Mouse (Mus musculus) B cell, adult 62 days (primary cell): ENCODE results near the gene Prcd. TPM values are rescaled to one million over a fixed set of nuclear protein-coding genes. Genes with fewer than 3 reads are reported as not detected.

Source experiments
- total RNA-seq: library from RNA; stranded (reverse); gene quantifications from 4 replicates; pipeline ENCODE4 v1.2.4, GENCODE M21; 2023

Prcd gene
- total RNA-seq, result not detected in 4 replicates

DNA sequence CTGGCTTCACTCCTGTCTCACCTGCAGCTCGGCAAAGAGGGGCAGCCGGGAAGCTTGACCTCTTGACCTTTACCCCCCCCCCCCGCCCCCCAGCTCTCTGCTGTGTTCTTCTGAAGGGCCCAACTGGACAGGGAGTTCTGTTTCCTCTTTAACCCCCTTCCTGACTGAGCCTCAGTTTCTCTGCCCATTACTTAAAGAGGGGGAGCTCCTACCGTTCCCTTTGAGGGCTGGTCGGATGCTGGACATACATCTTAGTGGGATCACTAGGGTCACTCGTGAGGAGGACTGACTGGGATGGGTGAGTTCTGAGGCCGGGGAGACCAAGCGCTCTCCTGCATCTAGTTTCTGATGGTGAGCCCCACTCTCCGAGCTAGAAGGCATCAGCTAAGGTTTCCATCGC, at the start of gene Prcd:
Gene Prcd (plus strand): TSS at position 301 of the 400 bp plus-strand sequence.

DNA sequence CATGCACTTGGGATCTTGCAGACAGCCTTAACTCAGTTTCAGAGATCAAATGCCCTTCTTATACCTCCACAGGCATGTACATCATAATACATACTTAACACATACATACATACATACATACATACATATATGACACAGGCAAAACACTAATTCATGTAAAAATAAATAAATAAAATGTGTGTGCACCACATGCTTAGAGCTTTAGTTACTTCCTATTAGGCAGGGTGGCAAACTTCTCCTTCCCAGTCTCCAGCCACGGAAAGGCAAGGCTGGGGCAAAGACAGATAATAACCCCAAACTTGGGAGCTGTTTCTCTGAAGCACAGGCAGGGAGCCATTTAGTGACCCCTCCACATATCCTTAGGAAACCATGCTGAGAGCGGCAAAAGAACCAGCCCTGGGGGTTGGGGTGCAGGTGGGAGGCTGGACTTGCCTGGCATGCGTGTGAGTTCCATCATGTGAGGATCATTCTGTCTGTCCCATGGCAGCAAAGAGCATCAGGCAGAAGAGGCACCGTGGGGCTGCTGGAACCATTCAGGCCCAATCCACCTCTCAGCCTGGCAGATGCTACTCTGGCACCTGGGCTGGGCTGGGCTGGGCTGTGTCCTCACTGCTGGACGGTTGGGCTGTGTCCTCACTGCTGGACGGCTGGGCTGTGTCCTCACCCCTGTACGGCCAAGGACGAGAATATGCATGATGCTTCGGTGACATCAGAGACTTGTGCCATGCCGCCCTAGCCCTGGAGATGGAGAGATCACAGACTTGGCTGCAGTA, 26.8 kb upstream of the Prcd start, which contains the start of gene Rhbdf2:
Gene Rhbdf2 (minus strand): TSS at position 721 of the 773 bp plus-strand sequence.

DNA sequence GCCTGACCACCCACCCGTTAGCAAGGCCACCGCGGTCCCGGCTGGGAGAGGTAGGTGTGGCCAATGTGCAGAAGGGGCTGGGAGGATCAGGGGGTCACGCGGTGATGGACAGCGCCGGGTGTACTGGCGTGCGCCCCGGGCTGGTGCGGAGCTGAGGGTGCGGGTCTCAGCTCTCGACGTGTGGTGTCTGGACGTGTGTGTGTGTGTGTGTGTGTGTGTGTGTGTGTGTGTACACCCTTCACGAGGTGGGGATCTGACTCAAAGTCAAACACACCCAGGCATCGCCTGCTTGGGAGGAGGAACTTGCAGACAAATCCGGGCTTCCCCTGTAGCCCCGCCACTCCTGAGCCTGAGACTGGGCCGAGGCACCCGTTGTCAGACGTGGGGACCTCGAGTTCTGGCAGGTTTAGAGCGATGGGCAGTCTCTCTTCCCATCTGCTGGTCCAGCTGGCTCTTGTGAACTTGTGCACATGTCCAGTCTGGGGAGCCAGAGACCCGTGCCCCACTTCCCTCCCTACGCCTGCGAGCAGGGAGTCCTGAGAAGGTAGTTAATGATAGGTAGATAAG, 1.0 kb downstream of the Prcd start, which contains the start of gene Cygb:
Gene Cygb (minus strand): TSS at position 59 of the 567 bp plus-strand sequence.

Other genes with a start within 250 kb of the Prcd start
- 45.1 to 57.7 TPM (median 48.2 TPM) in 4 replicates for gene Rnf157, start 240.5 kb upstream of the Prcd start, total RNA-seq
- 75.7 to 83.7 TPM (median 81.5 TPM) in 4 replicates for gene Ubald2, start 219.4 kb upstream of the Prcd start, total RNA-seq
- not detected in 4 replicates for gene Qrich2, start 187.3 kb upstream of the Prcd start, total RNA-seq
- 78.9 to 96.3 TPM (median 86.4 TPM) in 4 replicates for gene Prpsap1, start 159.3 kb upstream of the Prcd start, total RNA-seq
- gene Sphk1, start 122.6 kb upstream of the Prcd start, total RNA-seq, result 0.24 to 0.78 TPM (median 0.37 TPM) in 4 replicates
- gene Ube2o, start 72.1 kb upstream of the Prcd start, total RNA-seq, result 20.7 to 31.3 TPM (median 27.4 TPM) in 4 replicates
- gene Aanat, start 67.1 kb upstream of the Prcd start, total RNA-seq, result not detected in 4 replicates
- gene Rhbdf2, start 26.5 kb upstream of the Prcd start, total RNA-seq, result 83.2 to 91.5 TPM (median 87.7 TPM) in 4 replicates
- not detected in 4 replicates for gene Cygb, start 779 bp downstream of the Prcd start, total RNA-seq
- gene St6galnac1, start 122.0 kb downstream of the Prcd start, total RNA-seq, result not detected in 4 replicates
- gene Mxra7, start 174.5 kb downstream of the Prcd start, total RNA-seq, result 0.41 to 1.1 TPM in 2 of 4 replicates, not detected in the others
- gene Mettl23, start 189.7 kb downstream of the Prcd start, total RNA-seq, result 65.7 to 78.8 TPM (median 69.4 TPM) in 4 replicates
- gene Jmjd6, start 189.9 kb downstream of the Prcd start, total RNA-seq, result 66.4 to 77.8 TPM (median 70.9 TPM) in 4 replicates
- 17.8 to 23.4 TPM (median 21.4 TPM) in 4 replicates for gene Mfsd11, start 198.9 kb downstream of the Prcd start, total RNA-seq
- gene Srsf2, start 199.6 kb downstream of the Prcd start, total RNA-seq, result 333 to 359 TPM (median 355 TPM) in 4 replicates